Mouse (Mus musculus): ENCODE results near the gene Bmpr1a.

DNA sequence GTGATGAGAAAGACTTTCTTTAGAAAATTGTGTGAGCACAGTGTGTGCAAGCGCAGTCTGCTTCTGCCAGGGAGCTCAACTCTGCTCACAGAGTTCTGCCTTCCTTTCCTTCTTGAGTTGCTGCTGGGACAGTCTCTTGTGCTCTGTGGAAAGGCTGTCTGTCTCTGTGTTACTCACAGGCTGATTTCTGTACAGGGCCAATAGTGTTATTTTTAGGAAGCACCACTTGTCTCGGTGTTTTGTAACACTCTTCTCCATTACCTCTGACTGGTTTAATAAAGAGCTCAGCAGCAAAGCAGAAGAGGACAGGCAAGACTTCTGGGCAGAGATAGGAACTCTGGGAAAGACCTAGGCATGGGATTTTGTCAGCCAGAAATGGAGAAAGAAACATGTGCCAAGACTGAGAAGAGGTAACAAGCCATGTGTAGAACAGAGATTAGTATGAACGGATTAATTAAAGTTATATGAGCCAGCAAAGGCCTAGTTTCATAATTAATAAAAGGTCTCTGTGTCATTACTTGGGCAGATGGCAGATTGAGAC, 62.5 kb downstream of the Bmpr1a start:
- no peak for TF ChIP-seq GATA1 (IDR thresholded peaks at IDR 0.05; ENCODE audit: borderline replicate concordance, low read length)
- TF ChIP-seq FLI1 (IDR thresholded peaks at IDR 0.05; ENCODE audit: low read length), result no peak
